Mouse (Mus musculus): ENCODE data around the gene Nell1.

Nell1 gene

GRCm38 (mm10) chr7:50050144-50050543 lies 75.5 kb downstream of the Nell1 start:
- DNase-seq (ENCODE audit: low spot score) = no peak

DNA sequence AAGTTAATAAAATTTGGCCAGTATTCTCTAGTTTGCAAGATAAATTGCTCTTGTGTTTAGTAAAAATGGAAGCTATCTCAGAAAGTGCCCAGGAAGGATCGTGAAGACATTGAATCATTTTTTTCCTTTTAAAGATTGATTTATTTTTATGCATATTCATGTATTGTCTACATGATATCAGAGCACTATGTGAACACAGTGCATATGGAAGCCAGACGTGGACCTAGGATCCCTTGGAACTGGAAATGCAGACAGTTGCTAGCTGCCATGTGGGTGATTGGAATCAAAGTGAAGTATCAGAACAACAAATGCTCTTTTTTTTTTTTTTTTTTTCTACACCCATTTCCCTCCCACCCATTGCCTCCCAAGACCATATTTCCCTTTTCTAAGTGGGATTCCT lies 79.0 kb downstream of the Nell1 start:
- DNase-seq (ENCODE audit: low spot score) = no peak

- DNase-seq (ENCODE audit: low spot score) = no peak
Observed at GRCm38 (mm10) chr7:50094461-50094860, 119.8 kb downstream of the Nell1 start.

- no peak for DNase-seq (ENCODE audit: low spot score)
Observed at GRCm38 (mm10) chr7:50105612-50106321, 131.1 kb downstream of the Nell1 start.

DNA sequence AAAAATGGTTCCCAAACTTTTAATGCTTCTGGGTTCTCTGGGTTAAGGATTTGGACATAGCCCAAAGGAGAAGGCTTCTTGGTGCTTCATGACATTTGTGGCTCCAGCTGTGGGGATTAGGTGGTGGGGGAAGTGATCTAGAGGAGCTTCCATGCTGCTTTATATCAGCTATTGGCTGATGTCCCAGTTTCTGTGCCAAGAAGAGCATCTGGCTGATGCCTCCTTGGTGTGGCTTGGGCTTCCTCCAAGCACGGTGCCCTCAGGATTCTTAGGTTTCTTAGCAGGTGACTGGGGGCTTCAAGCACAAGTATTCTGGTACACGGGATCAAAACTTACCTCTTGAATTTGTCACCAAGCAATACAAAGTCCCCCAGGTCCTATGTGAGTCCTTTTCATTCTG lies 132.6 kb downstream of the Nell1 start:
- DNase-seq (ENCODE audit: low spot score) = no peak

DNA sequence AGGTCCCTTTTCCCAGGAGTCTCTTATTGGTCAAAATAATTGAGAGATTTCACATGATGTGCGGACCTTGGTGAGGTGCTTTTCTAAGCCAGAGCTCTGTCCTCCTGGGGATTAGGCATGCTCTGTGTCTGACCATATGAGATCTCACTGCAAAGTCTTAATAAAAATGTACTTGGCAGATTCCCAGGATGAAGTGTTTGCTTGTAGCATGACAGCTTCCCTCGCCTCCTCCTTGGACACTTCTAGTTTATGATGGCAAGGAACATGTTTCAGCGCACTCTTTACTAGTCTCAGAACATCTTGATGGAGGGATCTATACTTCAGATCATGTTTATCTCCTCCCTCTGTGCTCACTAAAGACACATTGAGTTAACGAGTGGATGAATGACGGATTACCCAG lies 143.7 kb downstream of the Nell1 start:
- no peak for DNase-seq (ENCODE audit: low spot score)

DNA sequence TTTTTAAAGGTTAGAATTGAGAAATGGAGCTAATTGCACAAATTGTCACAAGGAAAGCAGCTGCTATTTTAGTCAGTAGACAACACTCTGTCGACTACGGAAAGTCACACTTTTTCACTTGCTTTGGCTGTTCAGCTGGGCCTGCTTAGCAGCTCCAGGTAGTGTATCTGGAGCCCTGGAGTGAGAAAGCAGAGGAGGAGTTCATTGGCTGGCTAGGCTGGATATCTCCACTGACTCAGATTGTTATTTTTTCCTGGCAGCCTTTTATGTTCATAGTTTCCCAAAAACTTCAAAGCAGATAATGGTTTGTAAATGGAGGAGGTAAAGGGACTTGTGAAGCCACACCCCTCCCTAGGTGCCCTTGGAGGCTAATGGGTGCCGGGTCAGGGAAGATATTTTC lies 163.0 kb downstream of the Nell1 start:
- no peak for DNase-seq (ENCODE audit: low spot score)

GRCm38 (mm10) chr7:50149326-50149725 lies 174.7 kb downstream of the Nell1 start:
- no peak for DNase-seq (ENCODE audit: low spot score)

GRCm38 (mm10) chr7:50150838-50151237 lies 176.2 kb downstream of the Nell1 start:
- DNase-seq (ENCODE audit: low spot score) = no peak

GRCm38 (mm10) chr7:50153618-50154017 lies 179.0 kb downstream of the Nell1 start:
- DNase-seq (ENCODE audit: low spot score) = no peak

- no peak for DNase-seq (ENCODE audit: low spot score)
Observed at GRCm38 (mm10) chr7:50162602-50163001, 187.9 kb downstream of the Nell1 start.

DNA sequence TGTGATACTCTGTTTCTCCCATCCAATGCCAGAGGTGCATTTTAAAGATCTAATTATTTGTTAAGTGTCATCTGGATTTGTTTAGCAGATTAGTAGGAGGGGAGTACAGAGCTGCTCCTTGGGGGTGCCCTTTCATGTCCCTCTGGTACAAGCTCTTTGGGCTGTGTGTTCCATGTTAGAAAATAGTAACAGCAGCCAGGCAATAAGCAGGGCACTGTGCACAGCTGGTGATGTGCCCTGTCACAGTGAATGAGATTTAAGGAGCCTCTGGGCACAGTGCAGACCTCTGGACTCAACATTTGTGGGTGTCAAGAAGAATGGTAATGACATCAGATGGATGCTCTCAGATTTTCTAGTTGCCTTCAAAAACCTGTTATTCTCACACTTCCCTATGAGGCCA lies 194.1 kb downstream of the Nell1 start:
- DNase-seq (ENCODE audit: low spot score) = no peak

GRCm38 (mm10) chr7:50186306-50186705 lies 211.6 kb downstream of the Nell1 start:
- no peak for DNase-seq (ENCODE audit: low spot score)

DNA sequence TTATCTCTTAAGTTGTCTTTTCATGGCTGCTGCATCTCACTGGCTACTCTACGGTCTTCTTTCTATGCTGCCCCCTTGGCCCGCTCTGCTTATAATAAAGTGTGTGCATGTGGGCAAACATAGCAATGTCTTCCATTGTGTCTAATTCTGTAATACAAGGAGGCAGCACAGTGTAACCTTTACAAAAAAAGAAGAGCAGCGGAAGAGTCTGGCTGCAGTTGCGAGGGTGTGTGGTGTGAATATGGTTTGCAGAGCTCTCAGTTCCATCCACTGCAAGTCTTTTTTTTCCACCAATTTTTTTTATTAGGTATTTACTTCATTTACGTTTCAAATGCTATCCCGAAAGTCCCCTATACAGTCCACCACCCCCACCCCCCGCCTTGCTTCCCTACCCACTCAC lies 219.3 kb downstream of the Nell1 start:
- no peak for DNase-seq (ENCODE audit: low spot score)

- no peak for DNase-seq (ENCODE audit: low spot score)
Observed at GRCm38 (mm10) chr7:50195080-50195611, 220.5 kb downstream of the Nell1 start.

DNA sequence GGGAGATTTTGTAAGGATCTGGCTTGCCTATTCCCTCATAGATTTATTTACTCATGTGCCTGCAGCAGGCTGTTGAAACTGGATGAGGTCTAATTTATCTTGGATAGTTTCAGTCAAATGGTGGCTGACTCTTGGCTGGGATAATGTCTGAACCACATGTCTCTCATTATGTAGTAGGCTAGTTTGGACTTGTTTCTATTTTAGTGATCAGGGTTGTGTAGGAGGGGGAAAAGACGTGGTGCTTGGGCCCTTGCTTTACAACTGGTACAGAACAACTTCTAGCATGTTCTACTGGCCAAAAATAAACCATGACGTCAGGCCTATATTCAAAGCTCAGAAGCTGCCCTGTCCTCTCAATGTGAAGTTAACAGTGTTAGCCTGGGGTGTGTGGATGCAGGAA lies 230.6 kb downstream of the Nell1 start:
- DNase-seq (ENCODE audit: low spot score) = no peak

DNA sequence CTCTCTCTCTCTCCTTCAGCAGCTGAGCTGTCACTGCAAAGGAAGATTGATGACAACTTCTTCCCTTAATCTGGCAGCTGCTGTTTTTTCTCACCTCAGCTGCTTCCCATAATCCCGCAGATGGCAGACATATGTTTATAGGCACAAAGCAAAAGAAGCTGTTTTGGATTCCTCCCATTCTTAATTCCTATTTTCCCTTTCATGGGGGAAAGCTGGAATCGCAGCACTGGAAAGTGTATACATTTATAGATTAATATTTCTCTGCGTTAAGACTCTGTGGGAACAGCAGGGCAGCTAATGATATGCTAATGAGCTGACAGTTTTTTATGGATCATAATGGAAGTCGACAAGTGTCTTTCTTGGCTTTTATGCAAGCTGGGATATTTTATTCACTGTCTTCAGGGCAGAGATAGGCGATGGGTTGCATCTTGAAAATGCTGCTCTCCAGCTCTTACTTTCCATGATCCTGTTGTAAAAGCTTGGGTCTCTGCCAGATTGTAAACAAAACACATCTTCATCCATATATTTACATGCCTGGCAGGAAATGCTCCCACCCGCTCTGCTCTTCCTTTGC lies 236.1 kb downstream of the Nell1 start:
- DNase-seq (ENCODE audit: low spot score) = no peak

- DNase-seq (ENCODE audit: low spot score) = no peak
Observed at GRCm38 (mm10) chr7:50221849-50222248, 247.2 kb downstream of the Nell1 start.

DNA sequence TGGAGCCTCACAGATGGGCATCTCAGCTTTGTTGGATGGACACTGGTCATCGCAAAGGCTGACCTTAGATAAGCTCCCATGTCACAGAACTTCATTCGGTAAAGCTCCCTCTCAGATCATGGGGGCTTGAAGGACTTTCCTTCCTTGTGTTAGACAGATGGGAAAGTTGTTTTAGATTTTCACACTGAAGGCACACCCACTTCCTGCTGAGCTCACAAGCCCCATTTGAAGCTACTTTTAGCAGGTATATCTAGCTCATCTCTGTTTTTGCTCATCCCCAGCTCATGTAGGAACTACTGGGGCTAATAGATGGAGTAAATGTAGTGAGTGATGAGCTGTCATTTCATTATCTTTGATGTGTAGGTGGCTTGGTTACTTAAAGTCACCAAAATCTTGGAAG lies 252.0 kb downstream of the Nell1 start:
- DNase-seq (ENCODE audit: low spot score) = no peak

- no peak for DNase-seq (ENCODE audit: low spot score)
Observed at GRCm38 (mm10) chr7:50228273-50228672, 253.6 kb downstream of the Nell1 start.

- DNase-seq (ENCODE audit: low spot score) = no peak
Observed at GRCm38 (mm10) chr7:50241213-50241612, 266.5 kb downstream of the Nell1 start.

DNA sequence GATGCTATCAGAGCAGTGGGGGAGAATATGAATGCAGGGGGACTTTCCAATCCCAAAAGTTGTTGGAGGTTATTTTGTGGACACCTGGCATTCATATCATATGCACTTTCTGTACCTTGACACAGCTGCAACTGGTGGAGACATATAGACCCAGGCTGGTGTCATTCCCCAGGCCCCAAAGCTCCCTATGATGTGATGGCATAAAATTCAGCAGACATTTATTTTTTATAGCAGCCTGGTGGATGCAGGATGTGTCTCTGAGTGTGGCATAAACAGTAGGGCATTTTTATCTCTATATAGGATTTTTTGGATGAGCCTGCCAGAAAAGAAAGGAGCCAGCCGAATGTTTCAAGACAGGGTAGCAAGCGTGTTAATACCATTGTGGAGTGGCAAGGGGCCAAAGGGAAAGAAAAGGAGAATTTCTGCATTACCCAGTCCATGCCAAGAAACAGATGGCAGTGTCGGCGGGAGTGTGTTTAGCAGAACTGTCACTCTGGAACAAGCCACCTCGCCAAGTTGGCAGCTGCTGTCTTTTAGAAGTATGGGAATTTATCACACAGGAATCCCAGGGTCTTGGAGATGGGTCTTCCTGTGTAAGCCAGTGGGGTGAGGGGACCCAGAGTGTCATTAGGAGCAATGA lies 267.1 kb downstream of the Nell1 start:
- no peak for DNase-seq (ENCODE audit: low spot score)

DNA sequence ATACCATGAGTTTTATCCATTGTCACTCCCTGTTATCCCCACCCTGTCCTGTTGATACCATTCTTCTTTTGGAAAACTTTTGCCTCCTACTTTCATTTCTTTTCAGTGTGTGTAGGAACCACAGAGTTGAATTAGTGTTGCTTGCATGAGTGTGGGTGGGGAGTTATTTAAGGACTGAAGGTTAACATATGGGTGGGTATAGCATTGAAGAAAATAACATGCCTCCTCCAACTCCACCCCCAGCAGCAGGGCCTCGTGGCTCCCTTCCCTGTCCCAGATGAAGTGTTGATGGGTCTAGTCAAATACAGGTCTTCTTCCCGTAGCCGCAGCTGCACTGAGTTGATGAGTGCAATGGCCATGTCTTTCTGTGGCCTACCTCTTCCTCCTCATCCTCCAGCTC lies 278.5 kb downstream of the Nell1 start:
- no peak for DNase-seq (ENCODE audit: low spot score)
